Mouse (Mus musculus) liver, embryonic 15.5 days (tissue): ENCODE measurements around the gene Adat1. TPM values are rescaled to one million over a fixed set of nuclear protein-coding genes. Genes with fewer than 3 reads are reported as not detected.

Experiments used
- ATAC-seq: fragments of 200-750 bp; cut with Nextera tagmentation; 2 replicates; pipeline ENCODE4 v1.8.0; 2017; ENCODE audit warnings: moderate number of reproducible peaks, mild to moderate bottlenecking, moderate library complexity; ENCODE audit not compliant: insufficient read depth
- H3K27ac ChIP-seq: fragments of 300-500 bp; sonication (generic); replicated peaks from 2 replicates; pipeline ENCODE4 v1.5.1; 2015; ENCODE audit warnings: mild to moderate bottlenecking, inconsistent platforms
- H3K27me3 ChIP-seq: fragments of 300-500 bp; sonication (generic); 2 replicates; pipeline ENCODE4 v1.6.1; 2015; ENCODE audit warnings: mild to moderate bottlenecking, inconsistent platforms
- H3K36me3 ChIP-seq: fragments of 300-500 bp; sonication (generic); replicated peaks from 2 replicates; pipeline ENCODE4 v1.6.1; 2015; ENCODE audit warnings: moderate library complexity, mild to moderate bottlenecking, inconsistent platforms
- H3K4me1 ChIP-seq: fragments of 300-500 bp; sonication (generic); replicated peaks from 2 replicates; pipeline ENCODE4 v1.6.1; 2015; ENCODE audit warnings: inconsistent platforms
- H3K4me2 ChIP-seq: fragments of 300-500 bp; sonication (generic); 2 replicates; pipeline ENCODE4 v1.6.1; 2015; ENCODE audit warnings: moderate library complexity, mild to moderate bottlenecking, inconsistent platforms
- H3K4me3 ChIP-seq: fragments of 300-500 bp; sonication (generic); replicated peaks from 2 replicates; pipeline ENCODE4 v1.5.1; 2015; ENCODE audit warnings: mild to moderate bottlenecking, inconsistent platforms
- H3K9ac ChIP-seq: fragments of 300-500 bp; sonication (generic); 2 replicates; pipeline ENCODE4 v1.6.1; 2015; ENCODE audit warnings: moderate library complexity, mild to moderate bottlenecking, inconsistent platforms
- H3K9me3 ChIP-seq: fragments of 300-500 bp; sonication (generic); replicated peaks from 2 replicates; pipeline ENCODE4 v1.6.1; 2016; ENCODE audit warnings: inconsistent platforms
- WGBS: fragments of 180-500 bp; shearing (Covaris S2); methylation state at CpG from one replicate; pipeline ENCODE4 v1.1.7; 2015; ENCODE audit warnings: mixed read lengths; ENCODE audit not compliant: insufficient replicate concordance; 5-methylcytosine and 5-hydroxymethylcytosine counted together
- polyA plus RNA-seq: library from polyadenylated mRNA; unstranded; fragments of >200 nt; fragmentation: Nextera tagmentation; extraction: Ambion mirVana; gene quantifications from 2 replicates; pipeline ENCODE4 v1.2.1, GENCODE M21; 2015

The Adat1 gene
- polyA plus RNA-seq, 1 experiment from 2014 or later = 2.8 TPM

- no peak overlapping the region for H3K4me3 ChIP-seq
- H3K9me3 ChIP-seq = no peaks in the 10 kb centered on the region
- H3K9ac ChIP-seq = no peak overlapping the region
- peaks cover 11% of the 10 kb centered on the region for H3K36me3 ChIP-seq
- H3K4me1 ChIP-seq = peaks cover 7% of the 10 kb centered on the region; the same call in 1 of the 2 replicates
- WGBS = 78% methylated on average over 10 of the region's 10 CpGs
- no peaks in the 10 kb centered on the region for H3K27me3 ChIP-seq
- no peak overlapping the region for H3K4me2 ChIP-seq
- ATAC-seq = no peak
- H3K27ac ChIP-seq = no peak overlapping the region
Measured at GRCm38 (mm10) chr8:111968541-111968940, 23.6 kb downstream of the Adat1 start.

- 37% methylated on average over 5 of the region's 5 CpGs for WGBS
- H3K4me3 ChIP-seq = no peak overlapping the region
- no peak overlapping the region for H3K9ac ChIP-seq
- peaks cover 6% of the 10 kb centered on the region; the same call in 1 of the 2 replicates for H3K36me3 ChIP-seq
- peaks cover 7% of the 10 kb centered on the region; the same call in 1 of the 2 replicates for H3K4me1 ChIP-seq
- no peaks in the 10 kb centered on the region for H3K27me3 ChIP-seq
- H3K9me3 ChIP-seq = no peaks in the 10 kb centered on the region
- H3K27ac ChIP-seq = no peak overlapping the region
- peak; percentile 56; the same call in 1 of the 2 replicates for ATAC-seq
- no peak overlapping the region for H3K4me2 ChIP-seq
Measured at GRCm38 (mm10) chr8:111967246-111967870, 24.7 kb downstream of the Adat1 start.

- Histone ChIP-seq H3K36me3 (0 out of 2 replicates have a peak, but pooled peaks cover 2% of the 10 kb centered on the region), H3K4me2 (no peak overlapping the region), H3K27me3 (no peaks in the 10 kb centered on the region), H3K9me3 (no peaks in the 10 kb centered on the region), H3K4me1 (peaks cover 7% of the 10 kb centered on the region; the same call in 1 of the 2 replicates), H3K27ac (no peak overlapping the region), H3K9ac (no peak overlapping the region), H3K4me3 (no peak overlapping the region)
- 70% methylated on average over 7 of the region's 7 CpGs for WGBS
- ATAC-seq = no peak
Measured at GRCm38 (mm10) chr8:111964849-111965561, 27.1 kb downstream of the Adat1 start.

GRCm38 (mm10) chr8:111964351-111964750, 27.8 kb downstream of the Adat1 start:
- Histone ChIP-seq H3K4me2 (no peak overlapping the region), H3K9ac (no peak overlapping the region), H3K27me3 (no peaks in the 10 kb centered on the region), H3K4me3 (no peak overlapping the region), H3K27ac (no peak overlapping the region), H3K9me3 (no peaks in the 10 kb centered on the region), H3K36me3 (0 out of 2 replicates have a peak, but pooled peaks cover 2% of the 10 kb centered on the region), H3K4me1 (peaks cover 7% of the 10 kb centered on the region; the same call in 1 of the 2 replicates)
- WGBS = 59% methylated on average over 5 of the region's 5 CpGs
- no peak for ATAC-seq

GRCm38 (mm10) chr8:111963546-111963945, 28.6 kb downstream of the Adat1 start:
- peaks cover 7% of the 10 kb centered on the region; the same call in 1 of the 2 replicates for H3K4me1 ChIP-seq
- H3K4me2 ChIP-seq = no peak overlapping the region
- 87% methylated on average over 4 of the region's 4 CpGs for WGBS
- ATAC-seq = no peak
- no peaks in the 10 kb centered on the region for H3K27me3 ChIP-seq
- 0 out of 2 replicates have a peak, but pooled peaks cover 2% of the 10 kb centered on the region for H3K36me3 ChIP-seq
- no peak overlapping the region for H3K9ac ChIP-seq
- no peak overlapping the region for H3K4me3 ChIP-seq
- H3K27ac ChIP-seq = no peak overlapping the region
- no peaks in the 10 kb centered on the region for H3K9me3 ChIP-seq

- Histone ChIP-seq H3K4me2 (no peak overlapping the region), H3K4me1 (peaks cover 7% of the 10 kb centered on the region; the same call in 1 of the 2 replicates), H3K27ac (no peak overlapping the region), H3K27me3 (no peaks in the 10 kb centered on the region), H3K4me3 (no peak overlapping the region), H3K9me3 (no peaks in the 10 kb centered on the region), H3K9ac (no peak overlapping the region), H3K36me3 (0 out of 2 replicates have a peak, but pooled peaks cover 2% of the 10 kb centered on the region)
- no peak for ATAC-seq
- WGBS = 73% methylated on average over 10 of the region's 10 CpGs
Measured at GRCm38 (mm10) chr8:111963091-111963490, 29.0 kb downstream of the Adat1 start.

GRCm38 (mm10) chr8:111962589-111962988, 29.5 kb downstream of the Adat1 start:
- Histone ChIP-seq H3K4me1 (peaks cover 4% of the 10 kb centered on the region; the same call in 1 of the 2 replicates), H3K9ac (no peak overlapping the region), H3K4me3 (no peak overlapping the region), H3K27ac (no peak overlapping the region), H3K9me3 (no peaks in the 10 kb centered on the region), H3K4me2 (no peak overlapping the region), H3K36me3 (peaks cover 4% of the 10 kb centered on the region; the same call in 1 of the 2 replicates), H3K27me3 (no peaks in the 10 kb centered on the region)
- WGBS = 62% methylated on average over 1 of the region's 1 CpGs
- no peak for ATAC-seq

- no peaks in the 10 kb centered on the region for H3K4me1 ChIP-seq
- no peak overlapping the region for H3K4me3 ChIP-seq
- no peaks in the 10 kb centered on the region for H3K9me3 ChIP-seq
- 75% methylated on average over 3 of the region's 3 CpGs for WGBS
- ATAC-seq = no peak
- H3K27ac ChIP-seq = no peak overlapping the region
- H3K27me3 ChIP-seq = no peaks in the 10 kb centered on the region
- H3K36me3 ChIP-seq = peaks cover 14% of the 10 kb centered on the region
- H3K4me2 ChIP-seq = no peak overlapping the region
- H3K9ac ChIP-seq = no peak overlapping the region
Measured at GRCm38 (mm10) chr8:111961330-111961729, 30.8 kb downstream of the Adat1 start.

GRCm38 (mm10) chr8:111960591-111961321, 31.3 kb downstream of the Adat1 start:
- peak; percentile 12; the same call in 1 of the 2 replicates for ATAC-seq

GRCm38 (mm10) chr8:111957231-111957630, 34.9 kb downstream of the Adat1 start:
- H3K4me2 ChIP-seq = no peak overlapping the region
- H3K27ac ChIP-seq = no peak overlapping the region
- 71% methylated on average over 2 of the region's 2 CpGs for WGBS
- no peaks in the 10 kb centered on the region for H3K4me1 ChIP-seq
- H3K4me3 ChIP-seq = no peak overlapping the region
- H3K9me3 ChIP-seq = no peaks in the 10 kb centered on the region
- no peak for ATAC-seq
- H3K27me3 ChIP-seq = no peaks in the 10 kb centered on the region
- no peak overlapping the region for H3K9ac ChIP-seq
- peaks cover 44% of the 10 kb centered on the region for H3K36me3 ChIP-seq

More at GRCm38 (mm10) chr8:111960591-111961321, 31.3 kb downstream of the Adat1 start:
- no peaks in the 10 kb centered on the region for H3K27me3 ChIP-seq
- H3K27ac ChIP-seq = no peak overlapping the region
- H3K4me3 ChIP-seq = no peak overlapping the region
- no peaks in the 10 kb centered on the region for H3K4me1 ChIP-seq
- 73% methylated on average over 15 of the region's 15 CpGs for WGBS
- no peak overlapping the region for H3K4me2 ChIP-seq
- H3K36me3 ChIP-seq = peaks cover 20% of the 10 kb centered on the region
- no peak overlapping the region for H3K9ac ChIP-seq
- H3K9me3 ChIP-seq = no peaks in the 10 kb centered on the region

GRCm38 (mm10) chr8:111955879-111956278, 36.2 kb downstream of the Adat1 start:
- peaks cover 57% of the 10 kb centered on the region for H3K36me3 ChIP-seq
- ATAC-seq = no peak
- no peak overlapping the region for H3K27ac ChIP-seq
- H3K9ac ChIP-seq = no peak overlapping the region
- H3K4me3 ChIP-seq = no peak overlapping the region
- H3K27me3 ChIP-seq = no peaks in the 10 kb centered on the region
- no peak overlapping the region for H3K4me2 ChIP-seq
- no peaks in the 10 kb centered on the region for H3K9me3 ChIP-seq
- H3K4me1 ChIP-seq = no peaks in the 10 kb centered on the region
- 70% methylated on average over 5 of the region's 5 CpGs for WGBS
